30 mouse cellular contexts compared by ENCODE assay signal in the genomic region with DNA sequence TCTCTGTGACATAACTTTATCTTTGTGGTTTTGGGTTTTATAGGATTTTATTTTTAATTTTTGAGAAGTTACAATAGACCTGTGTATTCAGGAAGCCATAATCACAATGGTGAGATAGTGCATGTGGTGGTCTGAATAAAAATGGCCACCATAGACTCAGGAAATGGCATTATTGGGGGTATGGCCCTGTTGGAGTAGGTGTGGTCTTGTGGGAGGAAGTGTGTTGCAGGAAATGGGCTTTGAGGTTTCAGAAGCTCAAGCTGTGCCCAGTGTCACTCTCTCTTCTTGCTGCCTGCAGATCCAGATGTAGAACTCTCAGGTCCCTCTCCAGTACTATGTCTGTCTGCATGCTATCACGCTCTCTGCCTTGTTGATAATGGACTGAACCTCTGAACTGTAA. TPM values are rescaled to one million over a fixed set of nuclear protein-coding genes. Genes with fewer than 3 reads are reported as not detected.
"Had no signal": no experiment of that assay in that cellular context is flagged by ENCODE, and none has a peak within 500 bp of the region (broad histone marks: within the 10 kb centered on the region; RNA-seq: fewer than 3 reads in every experiment).

No protein-coding gene starts in this region.

- H3K4me3 ChIP-seq: megakaryocyte, embryonic 14.5 days; midbrain, embryonic 10.5 days; midbrain, embryonic 13.5 days; myocyte had no signal

- H3K27me3 ChIP-seq: midbrain, embryonic 13.5 days had no signal

- DNase-seq: kidney, postnatal 25 days; liver, postnatal 0 days; lung, embryonic 14.5 days; right cerebral cortex, adult 18-20 months; right cerebral cortex, postnatal 14 days; right cerebral cortex, postnatal 4 days; spleen, adult 18-20 months; thymus, postnatal 25 days had no signal

- ATAC-seq: liver, postnatal 0 days; lung, postnatal 0 days; midbrain, embryonic 13.5 days; midbrain, embryonic 16.5 days had no signal

- H3K4me1 ChIP-seq: midbrain, embryonic 13.5 days had no signal

- H3K27ac ChIP-seq: kidney, postnatal 0 days; liver, embryonic 14.5 days; macrophage; midbrain, embryonic 10.5 days; midbrain, embryonic 13.5 days had no signal

- H3K4me2 ChIP-seq: liver, embryonic 11.5 days; lung, embryonic 14.5 days; midbrain, embryonic 13.5 days had no signal

- H3K9me3 ChIP-seq: midbrain, embryonic 10.5 days; midbrain, embryonic 13.5 days had no signal

- H3K36me3 ChIP-seq: midbrain, embryonic 10.5 days; midbrain, embryonic 13.5 days had no signal

- H3K9ac ChIP-seq: liver, embryonic 14.5 days; liver, postnatal 0 days; lung, embryonic 14.5 days; midbrain, embryonic 13.5 days had no signal

RNA-seq across cellular contexts. Expression of a gene that starts 10.7 kb away (rescaled TPM):
- total RNA-seq: monocyte, adult 5-6 weeks had no signal
- polyA plus RNA-seq: limb, embryonic 11.5 days; liver, embryonic 11.5 days; macrophage; midbrain, embryonic 10.5 days; neural tube, embryonic 11.5 days had no signal

RNA-seq across cellular contexts. Expression of a gene that starts 13.2 kb away (rescaled TPM):
- total RNA-seq: layer of hippocampus, postnatal 14 days; left cerebral cortex, postnatal 25 days; monocyte, adult 5-6 weeks had no signal
- polyA plus RNA-seq: intestine, embryonic 16.5 days; kidney, adult 2 months; kidney, embryonic 14.5 days; kidney, postnatal 0 days; large intestine, adult 2 months; limb, embryonic 11.5 days; limb, embryonic 14.5 days; liver, embryonic 11.5 days; liver, embryonic 14.5 days; liver, postnatal 0 days; lung, embryonic 14.5 days; lung, postnatal 0 days; macrophage; midbrain, embryonic 10.5 days; midbrain, embryonic 13.5 days; midbrain, embryonic 16.5 days; myocyte; neural tube, embryonic 11.5 days; neural tube, embryonic 14.5 days; thymus, postnatal 0 days had no signal

RNA-seq across cellular contexts. Expression of a gene that starts 21.0 kb away (rescaled TPM):
- total RNA-seq: monocyte, adult 5-6 weeks had no signal
